15 mouse cellular contexts compared by ENCODE assay signal in genomic region chr12:103128914-103129313, GRCm38 (mm10).
"Had no signal": no experiment of that assay in that cellular context is flagged by ENCODE, and none has a peak within 500 bp of the region (broad histone marks: within the 10 kb centered on the region; RNA-seq: fewer than 3 reads in every experiment).

No protein-coding gene starts in this region.

- DNase-seq: lung, adult 2 months; lung, postnatal 14 days; midbrain, embryonic 14.5 days; right cerebral cortex, postnatal 14 days; spleen, adult 18-20 months; thymus, adult 2 months; thymus, postnatal 25 days; thymus, postnatal 4 days had no signal

- H3K9me3 ChIP-seq: liver, embryonic 12.5 days; lung, embryonic 15.5 days; midbrain, embryonic 10.5 days; midbrain, embryonic 12.5 days; neural tube, embryonic 12.5 days had no signal

- ATAC-seq: liver, embryonic 12.5 days had no signal

- H3K4me1 ChIP-seq: liver, embryonic 12.5 days; lung, embryonic 15.5 days; midbrain, embryonic 12.5 days; neural tube, embryonic 12.5 days had no signal

- H3K9ac ChIP-seq: liver, embryonic 12.5 days; liver, embryonic 14.5 days; lung, embryonic 15.5 days; midbrain, embryonic 12.5 days; neural tube, embryonic 12.5 days had no signal

- H3K4me3 ChIP-seq: liver, embryonic 12.5 days; lung, embryonic 15.5 days; midbrain, embryonic 10.5 days; midbrain, embryonic 12.5 days; neural tube, embryonic 12.5 days had no signal

- H3K27me3 ChIP-seq: liver, embryonic 12.5 days; lung, embryonic 15.5 days; midbrain, embryonic 12.5 days; neural tube, embryonic 12.5 days had no signal

- H3K4me2 ChIP-seq: liver, embryonic 12.5 days; lung, embryonic 15.5 days; midbrain, embryonic 12.5 days; neural tube, embryonic 12.5 days had no signal

- H3K36me3 ChIP-seq: liver, embryonic 12.5 days; lung, embryonic 15.5 days had no signal

- H3K27ac ChIP-seq: liver, embryonic 12.5 days; liver, embryonic 14.5 days; lung, embryonic 15.5 days; macrophage; midbrain, embryonic 10.5 days; midbrain, embryonic 12.5 days; neural tube, embryonic 12.5 days had no signal
